Mouse (Mus musculus) myocyte (in vitro differentiated cells): Measurements from ENCODE around the gene Rpl5. TPM values are rescaled to one million over a fixed set of nuclear protein-coding genes. Genes with fewer than 3 reads are reported as not detected.
A peak's percentile ranks its signal among the peaks of the same experiment; 100 is the strongest.
"Not testable (repeated sequence)": the region's sequence is repeated elsewhere in the genome, so short reads cannot be mapped to it uniquely, and the experiment has no call there.

Experiments
- H3K27me3 ChIP-seq: one replicate; pipeline ENCODE4 v1.6.1; 2011; ENCODE audit not compliant: control insufficient read depth, insufficient read depth, insufficient read length
- H3K36me3 ChIP-seq: one replicate; pipeline ENCODE4 v1.6.1; 2011; ENCODE audit not compliant: control insufficient read depth, insufficient read depth
- H3K4me2 ChIP-seq: one replicate; pipeline ENCODE4 v1.6.1; 2011; ENCODE audit warnings: low read depth, control low read depth
- H3K4me3 ChIP-seq: one replicate; pipeline ENCODE4 v1.5.1; 2011; ENCODE audit warnings: mild to moderate bottlenecking, control low read depth, moderate library complexity
- H3K79me2 ChIP-seq: one replicate; pipeline ENCODE4 v1.6.1; 2011; ENCODE audit not compliant: control insufficient read depth, insufficient read depth
- H3ac ChIP-seq: one replicate; pipeline ENCODE4 v1.6.1; 2011; ENCODE audit not compliant: control insufficient read depth, insufficient read length
- CEBPB ChIP-seq: IDR thresholded peaks from 2 replicates; pipeline ENCODE4 v1.6.1; 2011; ENCODE audit warnings: mild to moderate bottlenecking, moderate library complexity; ENCODE audit not compliant: poor library complexity, insufficient read depth, severe bottlenecking
- E2F4 ChIP-seq: IDR thresholded peaks from one replicate; pipeline ENCODE4 v1.6.1; 2011; ENCODE audit warnings: mild to moderate bottlenecking, control low read depth, moderate library complexity; ENCODE audit not compliant: insufficient read depth
- MAX ChIP-seq: IDR thresholded peaks from one replicate; pipeline ENCODE4 v1.6.1; 2011; ENCODE audit warnings: low read depth, mild to moderate bottlenecking, control low read depth
- MYOD1 ChIP-seq, 3 experiments: IDR thresholded peaks; one replicate each; pipeline ENCODE4 v1.6.1; 2011; ENCODE audit warnings: control low read depth in 2 of 3, low read depth in 2 of 3, mild to moderate bottlenecking in 2 of 3, moderate library complexity in 1 of 3; ENCODE audit not compliant: insufficient read length in 2 of 3, control insufficient read depth in 1 of 3
- MYOG ChIP-seq, 3 experiments: IDR thresholded peaks; one replicate each; pipeline ENCODE4 v1.6.1; 2011; ENCODE audit warnings: control low read depth in 2 of 3, low read depth in 2 of 3, mild to moderate bottlenecking in 2 of 3; ENCODE audit not compliant: insufficient read length in 2 of 3, control insufficient read depth in 1 of 3, insufficient read depth in 1 of 3
- POLR2A ChIP-seq: IDR thresholded peaks from one replicate; pipeline ENCODE4 v1.6.1; 2011; ENCODE audit warnings: low read depth, mild to moderate bottlenecking, control low read depth, moderate library complexity; ENCODE audit not compliant: insufficient read length
- POLR2AphosphoS2 ChIP-seq: IDR thresholded peaks from one replicate; pipeline ENCODE4 v1.6.1; 2011; ENCODE audit warnings: low read depth, control low read depth; ENCODE audit not compliant: insufficient read length
- REST ChIP-seq: IDR thresholded peaks from one replicate; pipeline ENCODE4 v1.6.1; 2011; ENCODE audit warnings: mild to moderate bottlenecking, control low read depth, moderate library complexity; ENCODE audit not compliant: insufficient read depth, insufficient read length
- SRF ChIP-seq: IDR thresholded peaks from one replicate; pipeline ENCODE4 v1.6.1; 2011; ENCODE audit warnings: low read depth; ENCODE audit not compliant: control insufficient read depth, insufficient read length
- TCF12 ChIP-seq: IDR thresholded peaks from one replicate; pipeline ENCODE4 v1.6.1; 2011; ENCODE audit warnings: mild to moderate bottlenecking, control low read depth; ENCODE audit not compliant: poor library complexity, insufficient read depth, severe bottlenecking
- USF1 ChIP-seq: IDR thresholded peaks from one replicate; pipeline ENCODE4 v1.6.1; 2011; ENCODE audit warnings: low read depth, mild to moderate bottlenecking, control low read depth, moderate library complexity
- polyA plus RNA-seq: library from polyadenylated mRNA; unstranded; fragments of >200 nt; fragmentation: generic; extraction: Trizol; gene quantifications from one replicate; pipeline ENCODE4 v1.2.1, GENCODE M21; 2012; ENCODE audit warnings: missing spikeins

Rpl5 gene
- polyA plus RNA-seq, 1 experiment, result 207 TPM

DNA sequence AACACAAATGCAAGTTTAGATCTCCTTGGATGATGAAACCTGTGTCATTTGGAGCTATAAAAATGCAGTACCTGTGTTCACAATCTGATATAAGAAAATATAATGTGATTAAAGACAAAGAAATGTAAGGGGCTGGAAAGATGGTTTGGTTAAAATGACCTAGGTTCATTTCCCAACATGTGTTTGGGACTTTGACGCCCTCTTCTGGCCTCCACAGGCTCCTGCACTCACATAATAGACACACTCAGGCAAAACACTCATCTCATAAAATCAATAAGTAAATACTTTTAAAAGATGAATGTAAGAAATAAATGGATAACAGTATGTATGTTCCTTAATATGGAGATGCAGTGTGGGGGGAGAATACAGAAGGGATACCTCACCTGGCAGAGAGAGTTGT lies 23.2 kb upstream of the Rpl5 start:
- H3K36me3 ChIP-seq, result no peaks in the 10 kb centered on the region
- no peak overlapping the region for H3K4me3 ChIP-seq
- no peak for TF ChIP-seq REST
- no peak for TF ChIP-seq POLR2AphosphoS2
- TF ChIP-seq SRF, result no peak
- no peak for TF ChIP-seq TCF12

DNA sequence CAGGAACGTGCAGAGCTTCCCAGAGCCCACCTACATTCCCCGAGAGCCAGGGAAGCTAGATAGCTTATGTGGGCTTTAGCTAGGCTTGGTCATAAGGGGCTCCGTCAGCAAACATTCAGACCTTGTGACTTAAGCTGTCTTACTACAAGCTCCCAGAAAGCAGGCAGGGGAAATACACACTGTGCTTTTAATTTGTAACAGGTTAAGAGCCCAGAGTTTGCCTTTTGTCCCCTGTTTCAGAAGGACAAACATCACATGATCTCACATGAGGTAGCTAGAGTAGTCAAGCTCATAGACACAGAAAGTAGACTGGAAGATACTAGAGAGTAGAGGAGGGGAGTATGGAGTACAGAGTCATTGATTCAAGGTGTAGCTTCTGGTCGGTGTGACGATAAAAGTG lies 19.6 kb upstream of the Rpl5 start:
- Histone ChIP-seq H3K27me3 (no peaks in the 10 kb centered on the region), H3K79me2 (no peaks in the 10 kb centered on the region), H3K4me3 (no peak overlapping the region), H3K36me3 (no peaks in the 10 kb centered on the region), H3ac (no peak overlapping the region), H3K4me2 (no peak overlapping the region)
- no peak for TF ChIP-seq MAX
- no peak for TF ChIP-seq MYOG (IDR thresholded peaks at IDR 0.05; ENCODE audit: control insufficient read depth in 1 of 3, insufficient read depth in 1 of 3, insufficient read length in 2 of 3, low read depth in 2 of 3)
- no peak for TF ChIP-seq SRF
- no peak for TF ChIP-seq USF1
- no peak for TF ChIP-seq TCF12
- no peak for TF ChIP-seq REST

More for the DNA sequence above, 23.2 kb upstream of the Rpl5 start:
- no peak overlapping the region for H3ac ChIP-seq
- no peak overlapping the region for H3K4me2 ChIP-seq
- no peaks in the 10 kb centered on the region for H3K27me3 ChIP-seq
- H3K79me2 ChIP-seq, result no peaks in the 10 kb centered on the region

DNA sequence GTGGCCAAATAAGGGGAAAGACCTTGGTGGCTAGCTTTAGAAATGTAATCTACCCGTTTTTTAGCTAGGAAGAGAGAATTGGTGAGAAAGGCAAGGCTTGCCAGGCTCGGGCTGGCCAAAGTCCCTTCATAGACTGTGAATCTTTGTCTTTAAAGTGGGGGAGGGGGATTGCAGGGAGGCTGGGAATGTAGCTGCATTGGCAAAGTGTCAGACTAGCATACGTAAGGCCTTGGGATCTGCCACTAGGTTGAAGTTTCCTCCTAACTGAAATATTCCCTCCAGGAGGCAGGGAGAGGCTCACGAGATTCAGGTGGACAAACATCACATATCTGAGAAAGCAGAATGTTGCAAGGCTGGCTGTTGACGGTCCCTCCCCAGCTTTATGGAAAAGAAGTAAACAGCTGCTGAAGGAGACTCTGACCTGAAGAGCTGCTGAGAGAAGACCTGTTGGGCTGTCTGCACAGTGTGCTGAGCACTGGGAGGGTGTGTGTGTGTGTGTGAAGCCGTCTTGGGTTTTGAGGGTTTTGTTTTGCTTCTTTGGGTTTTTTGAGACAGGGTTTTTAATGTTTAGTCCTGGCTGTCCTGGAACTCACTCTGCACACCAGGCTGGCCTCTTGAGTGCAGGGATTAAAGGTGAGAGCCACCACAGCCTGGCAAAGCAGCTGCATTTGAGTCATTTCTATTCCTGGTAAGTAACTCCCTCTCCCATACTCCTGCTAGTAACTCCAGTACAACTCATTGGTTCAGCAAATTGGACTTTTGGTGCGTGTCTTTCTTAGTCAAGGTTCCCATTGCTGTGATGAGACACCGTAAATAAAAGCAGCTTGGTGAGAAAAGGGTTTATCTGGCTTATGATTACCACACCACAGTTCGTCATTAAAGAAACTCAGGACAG lies 10.1 kb upstream of the Rpl5 start:
- TF ChIP-seq MYOD1 (IDR thresholded peaks at IDR 0.05; ENCODE audit: control insufficient read depth in 1 of 3, insufficient read length in 2 of 3, low read depth in 2 of 3) (peak in 2 of 3 experiments; percentile 49 to 74), E2F4 (no peak), MYOG (IDR thresholded peaks at IDR 0.05; ENCODE audit: control insufficient read depth in 1 of 3, insufficient read depth in 1 of 3, insufficient read length in 2 of 3, low read depth in 2 of 3) (peak in 2 of 3 experiments; percentile 52 to 64)
- Histone ChIP-seq H3ac (no peak overlapping the region), H3K36me3 (no peaks in the 10 kb centered on the region), H3K27me3 (no peaks in the 10 kb centered on the region), H3K4me2 (peak overlapping the region; percentile 19), H3K4me3 (no peak overlapping the region), H3K79me2 (no peaks in the 10 kb centered on the region)

DNA sequence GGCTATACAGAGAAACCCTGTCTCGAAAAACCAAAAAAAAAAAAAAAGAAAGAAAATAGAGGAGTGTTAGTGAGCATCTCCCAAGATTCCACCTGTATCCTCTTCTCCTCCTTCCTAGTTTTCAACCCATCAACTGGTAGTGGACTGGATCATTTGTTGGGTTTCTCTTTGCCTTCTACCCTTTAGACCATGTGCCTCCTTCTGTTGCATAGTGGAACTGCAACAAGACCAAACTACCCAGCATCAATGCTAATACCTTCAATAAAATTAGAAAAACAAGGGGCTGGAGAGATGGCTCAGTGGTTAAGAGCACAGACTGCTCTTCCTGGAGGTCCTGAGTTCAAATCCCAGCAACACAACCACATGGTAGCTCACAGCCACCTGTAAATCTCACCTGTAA lies 8.8 kb upstream of the Rpl5 start:
- H3ac ChIP-seq, H3K79me2 ChIP-seq, H3K4me3 ChIP-seq, H3K27me3 ChIP-seq, H3K36me3 ChIP-seq, H3K4me2 ChIP-seq: not testable (repeated sequence)

DNA sequence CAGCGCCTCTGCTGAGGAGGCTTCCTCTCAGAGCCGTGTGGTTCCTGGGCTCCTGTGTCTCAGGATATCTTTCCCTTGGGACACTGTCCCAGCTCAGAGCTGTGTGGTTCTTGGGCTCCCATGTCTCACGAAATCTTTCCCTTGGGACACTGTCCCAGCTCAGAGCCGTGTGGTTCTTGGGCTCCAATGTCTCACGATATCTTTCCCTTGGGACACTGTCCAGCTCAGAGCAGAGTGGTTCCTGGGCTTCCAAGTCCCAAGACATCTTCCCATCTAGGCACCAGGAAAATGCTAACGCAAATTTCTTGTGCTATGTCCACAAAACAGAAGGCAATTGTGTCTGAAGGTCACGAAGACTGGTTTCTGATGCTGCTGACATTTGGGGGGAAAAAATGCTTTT lies 5.6 kb upstream of the Rpl5 start:
- H3K4me3 ChIP-seq, result no peak overlapping the region
- no peaks in the 10 kb centered on the region for H3K36me3 ChIP-seq
- no peak overlapping the region for H3ac ChIP-seq
- no peaks in the 10 kb centered on the region for H3K27me3 ChIP-seq
- TF ChIP-seq SRF (no peak), POLR2A (no peak), USF1 (no peak), MYOG (IDR thresholded peaks at IDR 0.05; ENCODE audit: control insufficient read depth in 1 of 3, insufficient read depth in 1 of 3, insufficient read length in 2 of 3, low read depth in 2 of 3) (no peak), POLR2AphosphoS2 (no peak), CEBPB (no peak), E2F4 (no peak)
- H3K4me2 ChIP-seq, result no peak overlapping the region
- H3K79me2 ChIP-seq, result no peaks in the 10 kb centered on the region

DNA sequence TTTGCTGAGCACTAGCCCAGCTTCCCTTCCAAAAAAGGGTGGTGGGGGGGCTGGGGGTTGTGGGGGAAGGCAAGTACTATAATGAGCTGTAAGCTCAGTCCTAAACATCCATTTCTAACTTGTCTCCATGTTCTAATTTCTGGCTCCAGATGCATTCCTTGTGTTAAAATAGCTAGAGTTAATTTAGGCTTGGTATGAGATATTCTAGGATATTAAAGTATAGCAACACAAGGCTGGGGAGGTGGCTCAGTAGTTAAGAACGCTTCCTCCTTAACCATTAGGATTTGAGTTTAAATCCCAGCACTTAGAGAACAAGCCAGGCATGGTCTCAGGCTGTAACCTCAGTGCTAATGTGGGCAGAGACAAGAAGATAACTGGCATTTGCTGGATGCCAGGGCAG lies 4.0 kb upstream of the Rpl5 start:
- H3K4me3 ChIP-seq, result no peak overlapping the region
- no peaks in the 10 kb centered on the region for H3K27me3 ChIP-seq
- no peak for TF ChIP-seq E2F4
- no peak for TF ChIP-seq USF1
- no peak for TF ChIP-seq SRF
- no peak overlapping the region for H3K4me2 ChIP-seq
- peaks cover 7% of the 10 kb centered on the region for H3K79me2 ChIP-seq
- no peak overlapping the region for H3ac ChIP-seq
- no peaks in the 10 kb centered on the region for H3K36me3 ChIP-seq
